Comparison of ENCODE assay signal across 8 mouse cellular contexts in the genomic region with DNA sequence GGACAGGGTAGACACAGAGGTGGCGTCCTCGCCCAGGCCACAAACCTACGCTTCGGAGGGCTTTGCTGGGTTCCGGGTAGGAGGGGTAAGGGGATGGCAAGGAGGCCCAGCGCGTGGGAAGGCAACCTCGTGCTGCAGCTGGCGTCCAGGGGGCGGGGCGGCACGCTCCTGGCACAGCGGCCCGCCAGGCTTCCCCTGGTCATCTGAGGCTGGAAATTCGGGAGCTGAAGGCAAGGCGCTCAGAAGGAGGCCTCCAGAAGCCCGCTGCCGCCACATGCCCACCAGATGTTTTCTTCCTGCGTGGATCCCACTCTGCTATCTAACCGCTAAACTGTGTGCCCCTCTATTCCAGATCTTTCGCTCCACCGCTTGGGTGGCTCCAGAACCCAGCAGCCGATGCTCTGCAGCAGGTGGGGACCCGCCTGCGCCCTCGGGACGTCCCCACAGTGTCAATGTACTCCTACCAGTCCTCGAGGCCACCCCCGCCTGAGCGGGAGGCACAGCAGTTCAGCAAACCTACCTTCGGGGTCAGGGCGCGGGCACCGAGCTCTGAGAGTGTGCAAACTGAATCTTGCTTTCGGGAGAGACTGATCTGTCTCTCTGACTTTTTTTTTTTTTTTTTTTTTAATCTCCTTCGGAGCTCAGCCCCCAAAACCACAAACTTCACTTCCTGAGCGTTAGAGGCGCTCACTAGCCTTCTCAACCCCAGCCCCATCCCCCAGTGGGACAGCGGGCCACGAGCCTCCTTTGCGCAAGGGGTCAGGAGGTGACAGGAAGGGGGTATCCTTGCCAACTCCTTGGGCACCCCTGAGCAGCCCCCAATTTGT. TPM values are rescaled to one million over a fixed set of nuclear protein-coding genes. Genes with fewer than 3 reads are reported as not detected.
DNase-seq lines count a peak whose midpoint lies in the region; ATAC-seq and TF ChIP-seq lines count a peak whose summit lies in the region.

TSS of gene Gfi1 (minus strand) at position 602 of the 827 bp plus-strand sequence.

- TF ChIP-seq CTCF in olfactory bulb, adult 2 months (IDR thresholded peaks at IDR 0.05; ENCODE audit: insufficient read depth, low read depth, low read length), result no peak

- no peaks in the 10 kb centered on the region for H3K9me3 ChIP-seq in kidney, embryonic 14.5 days (ENCODE audit: control insufficient read depth, low read length)
- H3K9me3 ChIP-seq in embryonic facial prominence, embryonic 12.5 days, result no peaks in the 10 kb centered on the region
- H3K9me3 ChIP-seq in hindbrain, embryonic 14.5 days (ENCODE audit: control insufficient read depth, low read length), result 0 out of 2 replicates have a peak, but pooled peaks cover 3% of the 10 kb centered on the region
- no peaks in the 10 kb centered on the region for H3K9me3 ChIP-seq in lung, embryonic 15.5 days

- H3K4me3 ChIP-seq in kidney, embryonic 14.5 days (ENCODE audit: low read length), result peak within 1 kb of the TSS; percentile 28
- H3K4me3 ChIP-seq in embryonic facial prominence, embryonic 12.5 days, result peak within 1 kb of the TSS; percentile 28
- H3K4me3 ChIP-seq in hindbrain, embryonic 14.5 days (replicated peaks; ENCODE audit: low read length), result peak within 1 kb of the TSS; percentile 15
- peak within 1 kb of the TSS; percentile 27 for H3K4me3 ChIP-seq in lung, embryonic 15.5 days
- no peak within 1 kb of the TSS; the same call in 1 of the 2 replicates for H3K4me3 ChIP-seq in olfactory bulb, adult 2 months (ENCODE audit: insufficient read depth, low read depth, low read length)

- WGBS in kidney, embryonic 14.5 days, result 1% methylated on average over 40 of the region's 41 CpGs
- WGBS in embryonic facial prominence, embryonic 12.5 days, result under 1% methylated on average over 41 of the region's 41 CpGs
- under 1% methylated on average over 41 of the region's 41 CpGs for WGBS in hindbrain, embryonic 14.5 days
- WGBS in lung, embryonic 15.5 days, result under 1% methylated on average over 40 of the region's 41 CpGs
- under 1% methylated on average over 41 of the region's 41 CpGs for whole genome bisulfite sequencing in olfactory bulb, adult 2 months

- H3K9ac ChIP-seq in kidney, embryonic 14.5 days (ENCODE audit: low read depth, low read length), result no peak within 1 kb of the TSS
- 0 out of 2 replicates have a peak within 1 kb of the TSS, but pooled peaks have one; percentile 8 for H3K9ac ChIP-seq in embryonic facial prominence, embryonic 12.5 days
- H3K9ac ChIP-seq in hindbrain, embryonic 14.5 days, result no peak within 1 kb of the TSS
- no peak within 1 kb of the TSS for H3K9ac ChIP-seq in lung, embryonic 15.5 days

- peak within 1 kb of the TSS; percentile 38 for H3K4me2 ChIP-seq in kidney, embryonic 14.5 days (replicated peaks; ENCODE audit: low read depth, low read length)
- peak within 1 kb of the TSS; percentile 45 for H3K4me2 ChIP-seq in embryonic facial prominence, embryonic 12.5 days (replicated peaks)
- peak within 1 kb of the TSS; percentile 41 for H3K4me2 ChIP-seq in hindbrain, embryonic 14.5 days (replicated peaks)
- H3K4me2 ChIP-seq in lung, embryonic 15.5 days, result peak within 1 kb of the TSS; percentile 62

- DNase-seq in kidney, adult 9 months, result no peak
- DNase-seq in hindbrain, embryonic 14.5 days (ENCODE audit: low spot score), result no peak
- no peak for DNase-seq in left cerebral cortex, adult 8-10 months (ENCODE audit: low spot score in 2 of 2)
- DNase-seq in c-Kit-positive CD71-positive TER-119-positive erythroid progenitor cells, embryonic 14.5 days (ENCODE audit: low spot score), result no peak

- TF ChIP-seq POLR2A in olfactory bulb, adult 2 months (IDR thresholded peaks at IDR 0.05; ENCODE audit: insufficient read depth, low read depth, low read length), result no peak

- no peaks in the 10 kb centered on the region for H3K36me3 ChIP-seq in kidney, embryonic 14.5 days (ENCODE audit: control insufficient read depth, insufficient read depth, low read length)
- H3K36me3 ChIP-seq in embryonic facial prominence, embryonic 12.5 days, result no peaks in the 10 kb centered on the region
- no peaks in the 10 kb centered on the region for H3K36me3 ChIP-seq in hindbrain, embryonic 14.5 days (replicated peaks; ENCODE audit: control insufficient read depth, insufficient read depth)
- H3K36me3 ChIP-seq in lung, embryonic 15.5 days, result no peaks in the 10 kb centered on the region

- peak; percentile 28; the same call in 1 of the 2 replicates for ATAC-seq in kidney, embryonic 14.5 days (ENCODE audit: low FRiP score, low TSS enrichment)
- ATAC-seq in embryonic facial prominence, embryonic 12.5 days (ENCODE audit: insufficient number of reproducible peaks, insufficient read depth, low FRiP score, low TSS enrichment), result no peak
- peak; percentile 46; the same call in 1 of the 2 replicates for ATAC-seq in hindbrain, embryonic 14.5 days (ENCODE audit: low FRiP score)
- ATAC-seq in lung, embryonic 15.5 days (ENCODE audit: borderline replicate concordance, extremely low read depth, low FRiP score, low TSS enrichment), result no peak; the same call in 1 of the 2 replicates

- no peak within 1 kb of the TSS for H3K27ac ChIP-seq in kidney, embryonic 14.5 days (ENCODE audit: low read depth, low read length)
- H3K27ac ChIP-seq in embryonic facial prominence, embryonic 12.5 days, result no peak within 1 kb of the TSS
- no peak within 1 kb of the TSS for H3K27ac ChIP-seq in hindbrain, embryonic 14.5 days
- no peak within 1 kb of the TSS for H3K27ac ChIP-seq in lung, embryonic 15.5 days
- no peak within 1 kb of the TSS for H3K27ac ChIP-seq in olfactory bulb, adult 2 months (ENCODE audit: insufficient read depth, low read depth, low read length)

- H3K4me1 ChIP-seq in kidney, embryonic 14.5 days (ENCODE audit: control insufficient read depth, insufficient read depth, low read length), result peaks cover 34% of the 10 kb centered on the region
- H3K4me1 ChIP-seq in embryonic facial prominence, embryonic 12.5 days, result peaks cover 48% of the 10 kb centered on the region
- H3K4me1 ChIP-seq in hindbrain, embryonic 14.5 days (replicated peaks; ENCODE audit: control insufficient read depth, insufficient read depth, low read length), result peaks cover 8% of the 10 kb centered on the region; the same call in 1 of the 2 replicates
- peaks cover 59% of the 10 kb centered on the region for H3K4me1 ChIP-seq in lung, embryonic 15.5 days
- peaks cover 26% of the 10 kb centered on the region for H3K4me1 ChIP-seq in olfactory bulb, adult 2 months (ENCODE audit: control insufficient read depth, insufficient read depth, low read length)

- peaks cover 94% of the 10 kb centered on the region for H3K27me3 ChIP-seq in kidney, embryonic 14.5 days (ENCODE audit: control insufficient read depth, insufficient read depth, low read length)
- peaks cover 82% of the 10 kb centered on the region for H3K27me3 ChIP-seq in embryonic facial prominence, embryonic 12.5 days
- H3K27me3 ChIP-seq in hindbrain, embryonic 14.5 days (ENCODE audit: control insufficient read depth, insufficient read depth, low read length), result peaks cover 96% of the 10 kb centered on the region
- H3K27me3 ChIP-seq in lung, embryonic 15.5 days, result peaks cover 96% of the 10 kb centered on the region

RNA-seq across cellular contexts. Expression of gene Gfi1, which starts in this region (rescaled TPM):
- polyA plus RNA-seq in kidney, embryonic 14.5 days (2014; fragmentation: Nextera tagmentation; extraction: Ambion mirVana), result not detected in 2 replicates
- polyA plus RNA-seq in embryonic facial prominence, embryonic 12.5 days (2016; fragmentation: Nextera tagmentation; extraction: Ambion mirVana), result 0.08 TPM in 1 of 2 replicates, not detected in the other
- polyA plus RNA-seq in hindbrain, embryonic 14.5 days (2014; fragmentation: Nextera tagmentation; extraction: Ambion mirVana), result 0.08 TPM in 1 of 2 replicates, not detected in the other
- 0.23 and 0.86 TPM in 2 replicates for polyA plus RNA-seq in lung, embryonic 15.5 days (2015; fragmentation: Nextera tagmentation; extraction: Ambion mirVana)
- not detected in 2 replicates for polyA plus RNA-seq in olfactory bulb, adult 2 months (2012; ENCODE audit: insufficient read depth, insufficient read length, low replicate concordance, missing spikeins)
- total RNA-seq in left cerebral cortex, adult 8-10 months (2022), result not detected

Comparison
In these comparisons a context has a peak if more than half of its experiments do, and no peak if none do; other contexts are left out.
1. Peak in ATAC-seq, H3K4me3 ChIP-seq and H3K4me2 ChIP-seq in kidney, embryonic 14.5 days; RNA of the gene not detected or under 1 TPM.
2. Peak in ATAC-seq, H3K4me3 ChIP-seq and H3K4me2 ChIP-seq in hindbrain, embryonic 14.5 days; RNA of the gene not detected or under 1 TPM.